Mouse (Mus musculus) ZHBTc4 (cell line): ENCODE measurements around the gene Casp3.

Experiments
- DNase-seq: peaks from one replicate; pipeline ENCODE4 v3.0.0-alpha.2; 2011; ENCODE audit warnings: low read depth, low spot score

Casp3 gene

GRCm38 (mm10) chr8:46680671-46681365 lies 63.7 kb downstream of the Casp3 start:
- DNase-seq, result no peak

GRCm38 (mm10) chr8:46686664-46687336 lies 69.7 kb downstream of the Casp3 start:
- peak; percentile 94 for DNase-seq
